Comparison of ENCODE assay signal across 8 mouse cellular contexts in the genomic region with DNA sequence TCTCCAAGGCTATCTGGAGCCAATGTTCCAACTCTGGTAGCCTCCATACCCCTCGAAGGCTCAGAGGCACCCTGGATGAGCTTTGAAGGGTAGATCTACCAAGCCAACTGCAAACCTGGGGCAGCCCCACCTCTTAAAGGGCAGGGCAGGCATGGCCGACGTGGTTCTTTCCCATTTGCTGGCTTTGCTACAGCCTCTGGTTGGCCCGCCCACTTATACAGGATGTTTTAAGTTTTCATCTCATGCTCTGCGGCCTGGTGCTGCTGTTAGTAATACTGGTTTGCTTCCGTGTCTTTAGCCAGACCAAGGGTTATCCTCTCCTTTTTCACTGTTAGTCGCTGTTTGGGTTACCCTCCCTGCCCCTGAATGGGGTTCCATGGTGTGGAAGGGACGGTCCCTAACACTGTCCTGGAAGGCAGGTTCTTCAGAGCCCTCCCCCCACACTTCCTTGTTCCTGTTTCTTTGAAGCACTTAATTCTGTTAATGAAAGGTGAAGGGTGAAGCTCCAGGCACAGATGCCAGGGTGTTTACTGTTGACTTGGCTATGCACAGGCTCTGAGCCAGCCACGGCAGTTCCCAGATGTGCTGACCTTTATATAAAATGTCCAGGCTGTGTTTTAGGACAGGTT. TPM values are rescaled to one million over a fixed set of nuclear protein-coding genes. Genes with fewer than 3 reads are reported as not detected.
DNase-seq lines count a peak whose midpoint lies in the region; ATAC-seq and TF ChIP-seq lines count a peak whose summit lies in the region.

No protein-coding gene starts in this region.

- WGBS in forebrain, embryonic 10.5 days = 70% methylated on average over 9 of the region's 9 CpGs
- WGBS in forebrain, embryonic 12.5 days = 71% methylated on average over 9 of the region's 9 CpGs
- 4% methylated on average over 9 of the region's 9 CpGs for WGBS in bone marrow, adult 2 months
- 48% methylated on average over 9 of the region's 9 CpGs for WGBS in heart, embryonic 16.5 days

- DNase-seq in forebrain, embryonic 10.5 days (ENCODE audit: extremely low spot score, low spot score) = no peak
- DNase-seq in kidney, postnatal 4 days = peak; percentile 58 to 74
- peak; percentile 76 for DNase-seq in thymus, postnatal 0 days (ENCODE audit: low spot score)
- no peak for DNase-seq in left cerebral cortex, postnatal 25 days (ENCODE audit: low spot score in 2 of 2)

- no peaks in the 10 kb centered on the region for H3K9me3 ChIP-seq in forebrain, embryonic 10.5 days
- H3K9me3 ChIP-seq in forebrain, embryonic 12.5 days = no peaks in the 10 kb centered on the region
- H3K9me3 ChIP-seq in heart, embryonic 16.5 days (replicated peaks; ENCODE audit: control insufficient read depth, low read length) = no peaks in the 10 kb centered on the region

- H3K4me1 ChIP-seq in forebrain, embryonic 10.5 days = peaks cover 44% of the 10 kb centered on the region
- peaks cover 38% of the 10 kb centered on the region for H3K4me1 ChIP-seq in forebrain, embryonic 12.5 days
- peaks cover 5% of the 10 kb centered on the region; the same call in 1 of the 2 replicates for H3K4me1 ChIP-seq in bone marrow, adult 2 months (ENCODE audit: control insufficient read depth, insufficient read depth, low read length)
- peaks cover 37% of the 10 kb centered on the region for H3K4me1 ChIP-seq in heart, embryonic 16.5 days (ENCODE audit: control insufficient read depth, insufficient read depth, low read length)

- no peak for ATAC-seq in forebrain, embryonic 12.5 days (ENCODE audit: low FRiP score)
- no peak for ATAC-seq in heart, embryonic 16.5 days (replicated peaks; ENCODE audit: extremely low read depth, insufficient read depth, low FRiP score)
- peak; percentile 72 for ATAC-seq in megakaryocyte progenitor cell, adult 5-6 weeks (replicated peaks; ENCODE audit: poor library complexity)

- TF ChIP-seq CTCF in bone marrow, adult 2 months (IDR thresholded peaks at IDR 0.05; ENCODE audit: control insufficient read depth, insufficient read depth, low read length) = no peak

- no peak overlapping the region; the same call in 1 of the 2 replicates for H3K9ac ChIP-seq in forebrain, embryonic 12.5 days
- H3K9ac ChIP-seq in heart, embryonic 16.5 days (ENCODE audit: low read length) = peak overlapping the region; percentile 93

- no peak overlapping the region for H3K4me2 ChIP-seq in forebrain, embryonic 12.5 days
- H3K4me2 ChIP-seq in heart, embryonic 16.5 days (ENCODE audit: low read depth, low read length) = peak overlapping the region; percentile 91

- peaks cover 44% of the 10 kb centered on the region for H3K36me3 ChIP-seq in forebrain, embryonic 10.5 days (replicated peaks)
- peaks cover 23% of the 10 kb centered on the region for H3K36me3 ChIP-seq in forebrain, embryonic 12.5 days (replicated peaks)
- peaks cover 20% of the 10 kb centered on the region for H3K36me3 ChIP-seq in heart, embryonic 16.5 days (ENCODE audit: control insufficient read depth, insufficient read depth)

- intact Hi-C loops in left cerebral cortex, postnatal 25 days (cut with DNase I) = loop anchor here (5.0 kb wide), 1 partner anchor 251 kb away; no protein-coding TSS in a partner anchor

- H3K27ac ChIP-seq in forebrain, embryonic 10.5 days = no peak overlapping the region
- H3K27ac ChIP-seq in forebrain, embryonic 12.5 days = no peak overlapping the region
- peak overlapping the region; percentile 67 for H3K27ac ChIP-seq in bone marrow, adult 2 months (ENCODE audit: control insufficient read depth, insufficient read depth, low read depth, low read length, poor library complexity)
- peak overlapping the region; percentile 12; the same call in 1 of the 2 replicates for H3K27ac ChIP-seq in heart, embryonic 16.5 days (ENCODE audit: low read length)

- no peak for TF ChIP-seq POLR2A in bone marrow, adult 2 months (IDR thresholded peaks at IDR 0.05; ENCODE audit: borderline replicate concordance, control insufficient read depth, low read depth, low read length)

- peak overlapping the region; percentile 91; the same call in 1 of the 2 replicates for H3K4me3 ChIP-seq in forebrain, embryonic 10.5 days
- H3K4me3 ChIP-seq in forebrain, embryonic 12.5 days (replicated peaks) = no peak overlapping the region
- peak overlapping the region; percentile 69 for H3K4me3 ChIP-seq in bone marrow, adult 2 months (replicated peaks; ENCODE audit: control insufficient read depth, low read depth, low read length)
- H3K4me3 ChIP-seq in heart, embryonic 16.5 days (ENCODE audit: low read length) = peak overlapping the region; percentile 80

- no peaks in the 10 kb centered on the region for H3K27me3 ChIP-seq in forebrain, embryonic 10.5 days (ENCODE audit: poor library complexity, severe bottlenecking)
- 0 out of 2 replicates have a peak, but pooled peaks cover 2% of the 10 kb centered on the region for H3K27me3 ChIP-seq in forebrain, embryonic 12.5 days
- H3K27me3 ChIP-seq in heart, embryonic 16.5 days (ENCODE audit: control insufficient read depth, insufficient read depth, low read length) = no peaks in the 10 kb centered on the region

RNA-seq across cellular contexts. Expression of a gene that starts 3.4 kb away (rescaled TPM):
- 53.4 and 55.9 TPM in 2 replicates for polyA plus RNA-seq in forebrain, embryonic 10.5 days (2016; fragmentation: Nextera tagmentation; extraction: Ambion mirVana)
- 46.3 and 48.8 TPM in 2 replicates for polyA plus RNA-seq in forebrain, embryonic 12.5 days (2016; fragmentation: Nextera tagmentation; extraction: Ambion mirVana)
- 26.6 and 34.8 TPM in 2 replicates for polyA plus RNA-seq in bone marrow, adult 2 months (2011; ENCODE audit: insufficient read depth, insufficient read length, low replicate concordance, missing spikeins)
- polyA plus RNA-seq in heart, embryonic 16.5 days (2015; fragmentation: Nextera tagmentation; extraction: Ambion mirVana) = 54.0 and 55.9 TPM in 2 replicates
- 27.4 and 29.7 TPM in 2 replicates for total RNA-seq in megakaryocyte progenitor cell, adult 5-6 weeks (2015)
- total RNA-seq in megakaryocyte progenitor cell, adult 5-6 weeks (2017) = 38.0 and 38.6 TPM in 2 replicates
- polyA plus RNA-seq in thymus, postnatal 0 days (2015; fragmentation: Nextera tagmentation; extraction: Ambion mirVana) = 40.1 and 42.2 TPM in 2 replicates
- 10 to 100 TPM; 15.8 to 17.9 TPM for total RNA-seq in left cerebral cortex, postnatal 25 days (2021)

RNA-seq across cellular contexts. Expression of a gene that starts 10.6 kb away (rescaled TPM):
- polyA plus RNA-seq in forebrain, embryonic 10.5 days (2016; fragmentation: Nextera tagmentation; extraction: Ambion mirVana) = 14.4 and 14.8 TPM in 2 replicates
- polyA plus RNA-seq in forebrain, embryonic 12.5 days (2016; fragmentation: Nextera tagmentation; extraction: Ambion mirVana) = 23.1 and 24.4 TPM in 2 replicates
- polyA plus RNA-seq in bone marrow, adult 2 months (2011; ENCODE audit: insufficient read depth, insufficient read length, low replicate concordance, missing spikeins) = 7.0 and 17.9 TPM in 2 replicates
- 11.0 and 14.0 TPM in 2 replicates for polyA plus RNA-seq in heart, embryonic 16.5 days (2015; fragmentation: Nextera tagmentation; extraction: Ambion mirVana)
- total RNA-seq in megakaryocyte progenitor cell, adult 5-6 weeks (2015) = 10.1 and 13.4 TPM in 2 replicates
- 12.2 and 14.4 TPM in 2 replicates for total RNA-seq in megakaryocyte progenitor cell, adult 5-6 weeks (2017)
- polyA plus RNA-seq in thymus, postnatal 0 days (2015; fragmentation: Nextera tagmentation; extraction: Ambion mirVana) = 17.1 and 18.1 TPM in 2 replicates
- 10 to 100 TPM; 18.9 to 20.6 TPM for total RNA-seq in left cerebral cortex, postnatal 25 days (2021)

RNA-seq across cellular contexts. Expression of a gene that starts 18.8 kb away (rescaled TPM):
- 0.54 and 0.71 TPM in 2 replicates for polyA plus RNA-seq in forebrain, embryonic 10.5 days (2016; fragmentation: Nextera tagmentation; extraction: Ambion mirVana)
- 1.3 and 1.8 TPM in 2 replicates for polyA plus RNA-seq in forebrain, embryonic 12.5 days (2016; fragmentation: Nextera tagmentation; extraction: Ambion mirVana)
- polyA plus RNA-seq in bone marrow, adult 2 months (2011; ENCODE audit: insufficient read depth, insufficient read length, low replicate concordance, missing spikeins) = 0.45 TPM in 1 of 2 replicates, not detected in the other
- polyA plus RNA-seq in heart, embryonic 16.5 days (2015; fragmentation: Nextera tagmentation; extraction: Ambion mirVana) = 1.3 and 1.4 TPM in 2 replicates
- not detected in 2 replicates for total RNA-seq in megakaryocyte progenitor cell, adult 5-6 weeks (2015)
- 0.20 TPM in 1 of 2 replicates, not detected in the other for total RNA-seq in megakaryocyte progenitor cell, adult 5-6 weeks (2017)
- polyA plus RNA-seq in thymus, postnatal 0 days (2015; fragmentation: Nextera tagmentation; extraction: Ambion mirVana) = 0.04 and 0.06 TPM in 2 replicates
- 10 to 100 TPM; 95.4 to 95.5 TPM for total RNA-seq in left cerebral cortex, postnatal 25 days (2021)

RNA-seq across cellular contexts. Expression of a gene that starts 44.6 kb away (rescaled TPM):
- polyA plus RNA-seq in forebrain, embryonic 10.5 days (2016; fragmentation: Nextera tagmentation; extraction: Ambion mirVana) = 25.7 and 26.5 TPM in 2 replicates
- 27.4 and 27.7 TPM in 2 replicates for polyA plus RNA-seq in forebrain, embryonic 12.5 days (2016; fragmentation: Nextera tagmentation; extraction: Ambion mirVana)
- 10.0 and 31.9 TPM in 2 replicates for polyA plus RNA-seq in bone marrow, adult 2 months (2011; ENCODE audit: insufficient read depth, insufficient read length, low replicate concordance, missing spikeins)
- polyA plus RNA-seq in heart, embryonic 16.5 days (2015; fragmentation: Nextera tagmentation; extraction: Ambion mirVana) = 9.1 and 9.8 TPM in 2 replicates
- 22.2 and 24.7 TPM in 2 replicates for total RNA-seq in megakaryocyte progenitor cell, adult 5-6 weeks (2015)
- total RNA-seq in megakaryocyte progenitor cell, adult 5-6 weeks (2017) = 16.6 and 35.5 TPM in 2 replicates
- polyA plus RNA-seq in thymus, postnatal 0 days (2015; fragmentation: Nextera tagmentation; extraction: Ambion mirVana) = 9.8 and 12.5 TPM in 2 replicates
- total RNA-seq in left cerebral cortex, postnatal 25 days (2021) = 10 to 100 TPM; 26.3 to 27.7 TPM

RNA-seq across cellular contexts. Expression of a gene that starts 50.2 kb away (rescaled TPM):
- polyA plus RNA-seq in forebrain, embryonic 10.5 days (2016; fragmentation: Nextera tagmentation; extraction: Ambion mirVana) = 15.0 and 16.5 TPM in 2 replicates
- polyA plus RNA-seq in forebrain, embryonic 12.5 days (2016; fragmentation: Nextera tagmentation; extraction: Ambion mirVana) = 20.5 TPM in 2 replicates
- polyA plus RNA-seq in bone marrow, adult 2 months (2011; ENCODE audit: insufficient read depth, insufficient read length, low replicate concordance, missing spikeins) = 9.1 and 24.3 TPM in 2 replicates
- 16.4 and 19.7 TPM in 2 replicates for polyA plus RNA-seq in heart, embryonic 16.5 days (2015; fragmentation: Nextera tagmentation; extraction: Ambion mirVana)
- total RNA-seq in megakaryocyte progenitor cell, adult 5-6 weeks (2015) = 4.0 and 5.6 TPM in 2 replicates
- 9.8 and 12.0 TPM in 2 replicates for total RNA-seq in megakaryocyte progenitor cell, adult 5-6 weeks (2017)
- 16.4 and 17.7 TPM in 2 replicates for polyA plus RNA-seq in thymus, postnatal 0 days (2015; fragmentation: Nextera tagmentation; extraction: Ambion mirVana)
- total RNA-seq in left cerebral cortex, postnatal 25 days (2021) = 10 to 100 TPM; 13.1 to 13.3 TPM

Comparison
In these comparisons a context has a peak if more than half of its experiments do, and no peak if none do; other contexts are left out.
1. DNase-seq: peak in kidney, postnatal 4 days (2 of 2) and thymus, postnatal 0 days (single experiment); none in forebrain, embryonic 10.5 days (single experiment) and left cerebral cortex, postnatal 25 days (0 of 2).
2. H3K27ac ChIP-seq: peak in bone marrow, adult 2 months (single experiment) and heart, embryonic 16.5 days (single experiment); none in forebrain, embryonic 10.5 days (single experiment) and forebrain, embryonic 12.5 days (single experiment).